Mouse (Mus musculus) megakaryocyte, embryonic 14.5 days (primary cell): ENCODE data around the gene Fmc1.

Experiments used
- FLI1 ChIP-seq: IDR thresholded peaks from 2 replicates; pipeline ENCODE4 v1.6.1; 2012; ENCODE audit warnings: low read length, inconsistent platforms, mixed read lengths
- GATA1 ChIP-seq: IDR thresholded peaks from 3 replicates; pipeline ENCODE4 v1.6.1; 2012; ENCODE audit warnings: mixed read lengths, low read length, inconsistent platforms, borderline replicate concordance

DNA sequence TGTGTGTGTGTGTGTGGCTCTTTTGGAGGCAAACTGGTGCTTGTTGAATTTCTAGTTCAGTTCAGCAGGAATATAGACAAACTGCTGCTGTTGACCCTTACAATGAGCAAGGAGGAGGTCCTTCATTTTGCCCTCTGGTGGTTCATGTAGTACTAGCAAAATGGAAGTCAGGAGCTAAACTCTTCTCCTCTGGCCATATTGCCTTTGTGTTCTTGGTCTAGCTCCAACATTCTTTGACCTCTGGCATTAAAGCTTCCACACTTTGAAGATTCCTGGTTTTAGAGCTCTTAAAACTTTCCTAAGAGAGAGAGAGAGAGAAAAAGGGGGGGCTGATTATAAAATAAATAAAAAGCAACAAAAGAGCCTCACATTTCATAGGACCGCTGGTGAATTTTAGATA lies 21.2 kb upstream of the Fmc1 start:
- TF ChIP-seq GATA1 (no peak), FLI1 (no peak)
